Mouse (Mus musculus): ENCODE measurements around the gene Cacybp.
A peak's percentile ranks its signal among the peaks of the same experiment; 100 is the strongest.

The Cacybp gene

DNA sequence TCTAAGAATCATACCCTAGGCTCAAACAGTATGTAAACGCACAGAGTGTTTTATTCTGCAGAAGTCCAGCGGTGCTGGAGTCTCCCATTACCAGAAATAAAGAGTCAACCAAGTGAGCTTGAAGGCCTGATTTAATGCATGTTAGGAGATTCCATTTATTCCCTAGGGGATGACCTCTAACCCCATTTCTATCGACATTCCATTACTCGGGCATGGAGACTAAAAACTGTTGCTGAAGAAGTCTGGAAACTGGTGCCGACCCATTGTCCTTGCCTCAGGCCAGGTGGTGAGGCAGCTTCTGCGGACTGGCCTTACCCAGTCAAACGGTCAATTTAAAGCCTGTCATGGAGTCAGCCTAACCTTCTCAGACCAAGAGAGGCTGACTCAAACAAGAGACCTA is 1.5 kb upstream of the Cacybp start:
- no peak for DNase-seq (ENCODE audit: low spot score)

DNA sequence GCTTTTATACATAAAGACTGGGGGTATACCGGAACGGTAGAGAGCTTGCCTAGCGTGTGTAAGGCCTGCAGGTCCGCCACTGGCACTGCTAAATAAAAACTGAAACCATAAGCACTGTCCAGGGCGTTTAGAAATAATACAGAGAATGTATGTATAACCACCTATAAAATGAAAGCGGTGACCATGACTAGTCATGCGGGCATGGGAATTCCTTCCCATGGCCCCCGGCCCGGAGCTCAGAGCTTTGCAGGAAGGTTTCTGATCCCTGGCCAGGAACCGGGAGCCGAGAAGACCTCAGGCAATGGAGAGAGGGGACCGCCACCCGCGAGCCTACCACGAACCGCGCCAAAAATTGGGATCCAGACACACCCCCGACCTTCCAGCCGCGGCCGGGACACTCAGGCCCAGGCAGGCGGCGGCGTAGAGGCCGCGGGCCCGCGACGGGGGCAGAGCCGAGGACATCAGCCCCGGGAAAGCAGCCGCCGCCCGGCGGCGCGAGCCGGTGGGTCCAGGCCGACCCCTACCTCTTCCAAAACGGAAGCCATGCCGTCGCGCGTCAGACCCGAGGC is 468 bp downstream of the Cacybp start:
- no peak for DNase-seq (ENCODE audit: low spot score)

GRCm38 (mm10) chr1:160211597-160212122 is 1.0 kb downstream of the Cacybp start:
- no peak for DNase-seq (ENCODE audit: low spot score)

- no peak for DNase-seq (ENCODE audit: low spot score)
Observed at GRCm38 (mm10) chr1:160210566-160210965, 2.1 kb downstream of the Cacybp start.

- DNase-seq (ENCODE audit: low spot score), result no peak
Observed at GRCm38 (mm10) chr1:160209844-160210243, 2.8 kb downstream of the Cacybp start.

DNA sequence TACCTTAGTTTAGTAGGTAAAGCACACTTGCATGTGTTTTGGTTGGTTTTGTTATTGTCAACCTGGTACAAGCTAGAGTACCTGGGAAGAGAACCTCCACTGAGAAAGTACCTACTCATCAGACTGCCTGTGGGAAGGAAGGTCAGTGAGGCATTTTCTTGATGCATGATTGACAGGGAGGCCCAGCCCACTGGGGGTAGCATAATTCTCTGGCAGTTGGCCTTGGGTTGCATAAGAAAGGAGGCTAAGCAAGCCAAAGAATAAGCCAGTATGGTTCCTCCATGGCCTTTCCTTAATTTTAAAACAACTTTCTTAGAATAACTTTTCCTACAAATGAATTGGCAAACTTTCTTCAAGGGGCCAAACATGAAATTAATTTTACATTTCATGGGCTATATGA is 7.2 kb downstream of the Cacybp start:
- DNase-seq (ENCODE audit: low spot score), result no peak

GRCm38 (mm10) chr1:160195337-160195663 is 17.4 kb downstream of the Cacybp start:
- no peak for DNase-seq (ENCODE audit: low spot score)

GRCm38 (mm10) chr1:160194529-160195336 is 17.9 kb downstream of the Cacybp start, which contains the start of gene Mrps14:
Mrps14 (plus strand) TSS chr1:160195215.
- peak; percentile 97 for DNase-seq (ENCODE audit: low spot score)

- no peak for DNase-seq (ENCODE audit: low spot score)
Observed at GRCm38 (mm10) chr1:160184506-160184905, 28.2 kb downstream of the Cacybp start.

DNA sequence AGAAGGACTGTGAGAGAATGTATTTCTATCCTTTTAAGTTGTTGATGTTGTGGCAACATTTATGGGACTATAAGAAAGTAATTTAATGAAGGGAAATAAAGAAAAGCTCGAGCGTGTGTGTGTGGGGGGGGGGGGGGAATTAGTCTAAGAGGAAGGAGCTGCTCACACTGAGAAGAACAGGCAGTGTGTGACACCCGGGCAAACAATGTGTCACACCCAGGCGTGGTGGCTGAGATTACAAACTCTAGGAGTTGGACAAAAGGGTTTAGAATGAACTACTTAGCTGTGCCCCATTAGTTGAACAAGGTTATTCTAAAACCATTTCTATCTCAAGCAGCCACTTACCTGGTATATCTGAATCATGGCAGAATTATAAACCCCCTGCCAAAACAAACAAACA is 31.5 kb downstream of the Cacybp start:
- no peak for DNase-seq (ENCODE audit: low spot score)

DNA sequence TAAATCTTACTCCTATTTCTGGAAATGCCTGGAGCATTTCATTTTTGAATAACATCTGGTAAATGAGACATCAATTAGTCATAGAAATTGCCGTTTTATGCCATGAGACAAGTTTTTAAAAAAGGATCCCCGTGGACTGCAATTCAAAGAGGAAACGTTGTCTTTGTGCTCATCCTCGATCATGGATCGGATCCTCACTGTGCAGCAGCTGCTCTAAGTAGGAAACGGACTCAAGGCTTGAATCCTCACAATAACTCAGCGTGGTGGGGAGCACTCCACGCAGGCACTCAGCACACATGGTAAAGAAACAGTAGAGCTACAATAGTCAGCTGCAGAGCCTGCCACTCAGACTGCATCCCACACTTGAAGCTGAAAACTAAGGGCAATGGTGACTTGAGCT is 35.8 kb downstream of the Cacybp start:
- DNase-seq (ENCODE audit: low spot score), result no peak

DNA sequence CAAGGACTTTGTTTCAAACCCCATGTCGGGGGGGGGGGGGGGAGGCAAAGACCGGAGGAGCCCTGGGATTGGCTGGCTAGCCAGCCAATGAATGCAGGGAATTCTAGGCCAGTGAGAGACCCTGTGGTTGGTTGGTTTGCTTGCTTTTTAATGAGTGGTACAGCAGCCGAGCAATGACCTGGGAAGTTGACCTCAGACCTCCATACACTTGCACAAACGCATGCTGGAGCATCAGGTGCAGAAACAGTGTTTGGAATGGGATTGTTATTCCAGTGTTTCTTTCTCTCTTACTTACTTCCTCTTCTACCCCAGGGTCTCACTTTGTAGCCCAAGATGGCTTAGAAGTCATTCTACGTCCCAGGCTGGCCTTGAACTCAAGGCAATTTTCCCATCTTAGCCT is 46.1 kb downstream of the Cacybp start:
- DNase-seq (ENCODE audit: low spot score), result no peak

DNA sequence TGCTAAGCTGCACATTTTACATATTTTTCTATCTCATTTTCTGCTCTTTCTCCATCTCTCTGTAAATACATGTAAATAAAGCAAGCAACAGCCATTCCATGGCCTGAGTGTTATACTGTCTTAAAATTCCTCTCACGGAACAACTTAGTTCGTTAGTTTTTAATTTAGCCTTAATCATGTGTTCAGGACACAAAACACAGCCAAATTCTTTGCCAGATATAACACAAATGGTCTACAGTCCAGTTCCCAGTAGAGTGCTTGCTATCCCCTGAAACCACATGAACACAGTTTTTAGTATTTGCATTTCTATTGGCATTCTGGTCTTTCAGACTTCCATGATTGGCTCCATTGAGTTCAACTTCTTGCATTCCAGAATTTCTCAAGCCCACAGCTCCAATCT is 54.5 kb downstream of the Cacybp start:
- DNase-seq (ENCODE audit: low spot score), result no peak

- DNase-seq (ENCODE audit: low spot score), result no peak
Observed at GRCm38 (mm10) chr1:160153480-160153879, 59.2 kb downstream of the Cacybp start, which contains the start of gene Tnn. Tnn (minus strand) TSS chr1:160153580.

Measured in layer of hippocampus, adult 9-10 months (tissue).